Mouse (Mus musculus) G1E (cell line): ENCODE data around the gene Plcb1. TPM values are rescaled to one million over a fixed set of nuclear protein-coding genes. Genes with fewer than 3 reads are reported as not detected.

Experiments
- ATAC-seq: 2 replicates; pipeline ENCODE4 v1.8.0; 2016; ENCODE audit warnings: mild to moderate bottlenecking; ENCODE audit not compliant: insufficient number of reproducible peaks, poor library complexity, low FRiP score, severe bottlenecking; ENCODE audit errors: extremely low read depth
- DNase-seq: peaks from one replicate; pipeline ENCODE4 v3.0.0; 2012; ENCODE audit warnings: low spot score
- H3K27me3 ChIP-seq: 2 replicates; pipeline ENCODE4 v1.6.1; 2012; ENCODE audit warnings: mild to moderate bottlenecking, low read length, inconsistent platforms; ENCODE audit not compliant: insufficient read depth
- H3K36me3 ChIP-seq: replicated peaks from 2 replicates; pipeline ENCODE3; 2012; ENCODE audit warnings: mild to moderate bottlenecking, inconsistent platforms
- H3K4me1 ChIP-seq: 2 replicates; pipeline ENCODE4 v1.6.1; 2012; ENCODE audit warnings: low read depth, low read length, inconsistent platforms, mixed read lengths; ENCODE audit not compliant: insufficient read depth
- H3K4me3 ChIP-seq: 2 replicates; pipeline ENCODE4 v1.5.1; 2012; ENCODE audit warnings: low read depth, mild to moderate bottlenecking, inconsistent platforms, low read length, moderate library complexity, mixed read lengths
- H3K9me3 ChIP-seq: replicated peaks from 2 replicates; pipeline ENCODE4 v1.6.1; 2012; ENCODE audit warnings: inconsistent platforms
- CTCF ChIP-seq: IDR thresholded peaks from 2 replicates; pipeline ENCODE4 v1.5.1; 2012; ENCODE audit warnings: low read depth, low read length, inconsistent platforms, mixed read lengths
- GATA1 ChIP-seq: IDR thresholded peaks from 2 replicates; pipeline ENCODE4 v1.6.1; 2012; ENCODE audit warnings: borderline replicate concordance, low read length, inconsistent platforms, mixed read lengths
- GATA2 ChIP-seq: IDR thresholded peaks from 2 replicates; pipeline ENCODE4 v1.6.1; 2012; ENCODE audit warnings: low read depth, low read length, inconsistent platforms, borderline replicate concordance
- POLR2AphosphoS5 ChIP-seq: IDR thresholded peaks from 2 replicates; pipeline ENCODE4 v1.6.1; 2012; ENCODE audit warnings: low read depth, low read length, inconsistent platforms; ENCODE audit not compliant: insufficient replicate concordance
- TAL1 ChIP-seq: conservative IDR thresholded peaks from 2 replicates; pipeline ENCODE4 v1.6.1; 2012; ENCODE audit warnings: low read depth, low read length, inconsistent platforms, mixed read lengths
- polyA plus RNA-seq: library from polyadenylated mRNA; stranded (reverse); fragments of >175 nt; gene quantifications from 2 replicates; pipeline ENCODE4 v1.2.3, GENCODE M21; 2012
- total RNA-seq, 2 experiments: library from RNA; stranded (forward) in 1 of 2; stranded (reverse) in 1 of 2; fragments of 200-1000 nt in 1 of 2; fragments of >200 nt in 1 of 2; fragmentation: Nextera tagmentation in 1 of 2; gene quantifications; 2 replicates each; pipeline ENCODE4 v1.2.3; 2014 to 2017

The Plcb1 gene
- total and polyA plus RNA-seq, 3 experiments: 0.16 TPM; not detected in 2

DNA sequence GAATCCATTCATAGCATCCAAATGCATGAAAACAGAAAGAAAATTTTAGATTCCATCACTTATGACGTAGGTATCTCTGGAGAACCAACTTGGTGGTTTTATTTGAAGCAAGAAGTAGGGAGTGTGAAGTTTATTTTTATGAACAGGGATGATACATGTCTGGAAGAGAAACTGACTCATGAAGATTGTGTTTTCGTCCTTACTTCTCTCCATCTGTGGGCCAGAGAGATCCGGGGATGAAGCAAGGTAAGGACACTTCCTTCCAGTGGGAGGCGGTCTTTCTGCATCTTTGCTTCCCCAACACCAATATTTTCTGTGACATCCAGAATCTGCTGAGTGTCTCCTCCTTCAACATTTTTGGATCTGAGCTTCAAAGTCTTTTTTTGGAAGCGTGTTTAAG, 6.0 kb upstream of the Plcb1 start:
- H3K36me3 ChIP-seq: no peaks in the 10 kb centered on the region
- TF ChIP-seq TAL1: no peak
- TF ChIP-seq CTCF: no peak
- TF ChIP-seq POLR2AphosphoS5: no peak
- TF ChIP-seq GATA1: no peak
- no peak for TF ChIP-seq GATA2
- H3K27me3 ChIP-seq: no peaks in the 10 kb centered on the region
- H3K9me3 ChIP-seq: no peaks in the 10 kb centered on the region
- no peak overlapping the region for H3K4me3 ChIP-seq
- H3K4me1 ChIP-seq: peaks cover 2% of the 10 kb centered on the region; the same call in 1 of the 2 replicates
- DNase-seq: no peak
- ATAC-seq: peak; percentile 63; the same call in 1 of the 2 replicates

DNA sequence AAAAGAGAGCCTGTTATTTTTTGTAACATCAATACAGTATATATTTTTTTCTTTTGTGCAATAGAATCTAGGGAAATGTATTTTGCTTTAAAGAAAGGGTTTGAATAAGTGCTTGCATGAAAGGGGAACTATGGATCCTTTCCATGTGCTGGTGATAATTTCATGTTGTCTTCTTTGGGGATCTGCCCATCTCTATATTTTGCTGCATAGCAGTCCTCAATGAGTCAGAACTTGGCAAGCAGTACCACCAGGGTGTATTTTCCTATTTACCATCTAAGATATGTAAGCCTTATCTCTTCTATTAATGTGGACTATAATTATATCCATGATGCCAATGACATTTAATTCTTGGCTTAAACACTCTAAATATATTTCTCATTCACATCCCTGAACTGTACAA, 5.6 kb upstream of the Plcb1 start:
- ATAC-seq: no peak

DNA sequence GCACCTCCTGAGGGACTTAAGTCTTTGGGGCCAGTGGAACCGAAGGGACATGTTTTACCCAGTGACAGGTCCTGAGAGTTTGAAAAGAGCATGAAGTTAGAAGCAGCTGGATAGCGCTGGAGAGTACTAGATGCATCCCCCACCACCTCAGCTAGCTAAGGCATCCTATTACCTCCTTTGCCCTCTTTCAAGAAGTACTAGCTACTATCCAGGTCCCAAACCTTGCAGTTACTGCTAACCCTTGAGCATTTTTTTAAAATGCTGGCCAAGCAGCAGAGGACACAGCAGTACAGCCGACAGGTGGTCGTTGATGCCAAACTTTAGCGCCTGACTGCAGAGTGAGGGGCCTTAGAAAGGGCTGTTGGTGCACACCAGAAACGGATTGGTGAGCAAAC, 986 bp downstream of the Plcb1 start:
- no peak for DNase-seq
- H3K4me3 ChIP-seq: no peak overlapping the region
- TF ChIP-seq CTCF (no peak), POLR2AphosphoS5 (no peak), GATA2 (no peak), TAL1 (no peak), GATA1 (no peak)

More for the DNA sequence above, 5.6 kb upstream of the Plcb1 start:
- DNase-seq: no peak
- Histone ChIP-seq H3K4me1 (peaks cover 2% of the 10 kb centered on the region; the same call in 1 of the 2 replicates), H3K9me3 (no peaks in the 10 kb centered on the region), H3K36me3 (no peaks in the 10 kb centered on the region), H3K4me3 (no peak overlapping the region), H3K27me3 (no peaks in the 10 kb centered on the region)
- no peak for TF ChIP-seq POLR2AphosphoS5
- no peak for TF ChIP-seq GATA2
- no peak for TF ChIP-seq CTCF
- TF ChIP-seq TAL1: no peak
- no peak for TF ChIP-seq GATA1

DNA sequence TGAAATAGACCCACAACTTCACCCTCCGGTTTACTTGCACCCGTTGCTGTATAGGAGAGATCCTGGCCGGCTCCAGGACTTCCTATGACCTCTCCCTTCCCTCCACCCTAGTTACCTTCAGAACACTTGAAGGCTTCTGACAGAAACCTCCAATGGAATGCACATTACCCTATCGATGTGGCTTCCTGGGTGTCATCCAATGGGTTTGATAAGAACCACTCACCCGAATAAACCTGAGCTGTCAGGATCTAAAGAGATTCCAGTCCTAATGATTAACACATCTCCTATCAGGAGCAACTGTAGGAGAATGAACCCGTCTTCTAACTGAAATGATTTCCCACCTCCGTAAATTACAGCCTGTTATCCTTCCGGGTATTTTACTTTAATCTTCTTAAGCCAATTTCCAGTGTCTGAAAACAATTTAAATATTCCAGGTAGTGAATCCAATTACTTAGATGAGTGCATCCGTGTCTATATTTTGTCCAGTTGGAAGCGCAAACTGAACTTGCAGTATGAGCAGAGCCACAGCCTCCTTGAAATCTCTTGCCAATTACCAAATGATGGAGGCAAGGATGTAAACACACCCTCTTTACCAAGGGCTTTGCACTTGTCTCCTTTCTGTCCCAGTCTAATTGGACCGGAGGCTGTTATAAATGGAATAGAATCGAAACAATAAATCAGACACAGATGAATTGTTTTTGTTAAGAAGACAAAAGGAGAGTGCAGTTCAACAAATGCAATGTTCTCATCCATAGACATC, 1.6 kb downstream of the Plcb1 start:
- no peaks in the 10 kb centered on the region for H3K27me3 ChIP-seq
- H3K4me3 ChIP-seq: no peak overlapping the region
- H3K4me1 ChIP-seq: no peaks in the 10 kb centered on the region
- H3K36me3 ChIP-seq: no peaks in the 10 kb centered on the region
- ATAC-seq (no peak), DNase-seq (no peak)
- TF ChIP-seq GATA1 (no peak), TAL1 (no peak), GATA2 (no peak), POLR2AphosphoS5 (no peak), CTCF (no peak)
- H3K9me3 ChIP-seq: peaks cover 9% of the 10 kb centered on the region

More for the DNA sequence above, 986 bp downstream of the Plcb1 start:
- Histone ChIP-seq H3K9me3 (peaks cover 9% of the 10 kb centered on the region), H3K4me1 (no peaks in the 10 kb centered on the region), H3K27me3 (no peaks in the 10 kb centered on the region), H3K36me3 (no peaks in the 10 kb centered on the region)
- no peak for ATAC-seq

DNA sequence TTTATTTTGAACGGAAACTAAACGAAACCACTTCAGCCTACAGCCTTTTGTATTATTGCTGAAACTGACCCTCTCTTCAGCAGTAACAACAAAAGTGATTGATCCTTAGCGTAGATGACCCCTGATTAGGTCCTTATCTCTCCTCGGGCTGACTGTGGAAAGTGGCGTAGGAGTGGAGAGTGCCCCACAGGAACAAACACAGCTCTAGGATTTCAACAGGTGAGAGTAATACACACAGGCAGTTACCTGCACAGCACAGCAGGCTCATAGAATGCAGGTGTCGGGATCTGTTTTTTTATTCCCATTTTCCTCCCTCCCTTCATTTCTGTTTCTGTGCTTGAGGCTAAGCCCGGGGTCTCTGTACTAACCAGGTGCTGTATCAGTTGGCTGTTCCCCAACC, 7.1 kb downstream of the Plcb1 start:
- TF ChIP-seq GATA2: no peak
- Histone ChIP-seq H3K4me1 (no peaks in the 10 kb centered on the region), H3K9me3 (no peaks in the 10 kb centered on the region), H3K4me3 (no peak overlapping the region), H3K27me3 (no peaks in the 10 kb centered on the region), H3K36me3 (no peaks in the 10 kb centered on the region)
- DNase-seq (no peak), ATAC-seq (no peak)

DNA sequence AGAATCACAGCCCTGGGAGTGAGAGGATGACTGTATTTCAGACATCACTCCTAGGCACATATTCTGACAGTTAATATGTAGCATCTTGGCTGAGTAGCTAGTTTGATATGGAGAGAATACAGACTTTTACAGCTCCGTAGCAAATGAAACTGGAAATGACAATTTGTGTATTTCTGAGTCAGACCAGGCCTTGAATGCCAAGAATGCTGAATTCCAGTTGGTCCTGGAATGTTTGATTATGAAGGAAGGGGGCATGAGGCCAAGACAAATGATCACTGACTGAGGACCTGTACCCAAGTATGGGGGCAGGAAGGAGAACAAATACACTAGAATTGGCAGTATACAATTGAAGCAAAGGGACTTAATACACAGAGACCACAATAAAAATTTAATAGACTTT, 14.4 kb downstream of the Plcb1 start:
- no peak for TF ChIP-seq GATA2
- no peak for TF ChIP-seq POLR2AphosphoS5
- no peak for TF ChIP-seq CTCF
- no peak for TF ChIP-seq TAL1
- TF ChIP-seq GATA1: no peak
- H3K4me1 ChIP-seq: no peaks in the 10 kb centered on the region
- no peaks in the 10 kb centered on the region for H3K9me3 ChIP-seq
- no peaks in the 10 kb centered on the region for H3K27me3 ChIP-seq
- ATAC-seq (no peak), DNase-seq (no peak)
- H3K36me3 ChIP-seq: no peaks in the 10 kb centered on the region
- H3K4me3 ChIP-seq: no peak overlapping the region
